Mouse (Mus musculus) ovary, adult 18-20 months (tissue): ENCODE measurements around the gene Smad6.

Experiments
- DNase-seq: peaks from one replicate; pipeline ENCODE4 v3.0.0; 2022; ENCODE audit warnings: low spot score, mixed read lengths

The Smad6 gene

GRCm38 (mm10) chr9:64021853-64022561 is at the start of gene Smad6:
Gene Smad6 (minus strand): TSS chr9:64022059.
- peak; percentile 92 for DNase-seq

- DNase-seq = no peak
Measured at GRCm38 (mm10) chr9:64070674-64071073, 48.8 kb upstream of the Smad6 start.

GRCm38 (mm10) chr9:64069131-64069530 is 47.3 kb upstream of the Smad6 start:
- DNase-seq = no peak

GRCm38 (mm10) chr9:64068571-64068970 is 46.7 kb upstream of the Smad6 start:
- no peak for DNase-seq

GRCm38 (mm10) chr9:64067787-64068186 is 45.9 kb upstream of the Smad6 start:
- DNase-seq = no peak

GRCm38 (mm10) chr9:64060033-64060539 is 38.2 kb upstream of the Smad6 start:
- DNase-seq = no peak

GRCm38 (mm10) chr9:64057903-64058650 is 36.2 kb upstream of the Smad6 start:
- DNase-seq = no peak

- no peak for DNase-seq
Measured at GRCm38 (mm10) chr9:64055162-64055561, 33.3 kb upstream of the Smad6 start.

- no peak for DNase-seq
Measured at GRCm38 (mm10) chr9:64053786-64054185, 31.9 kb upstream of the Smad6 start.

- no peak for DNase-seq
Measured at GRCm38 (mm10) chr9:64051241-64051640, 29.4 kb upstream of the Smad6 start.

GRCm38 (mm10) chr9:64050513-64051065 is 28.7 kb upstream of the Smad6 start:
- DNase-seq = peak; percentile 34

GRCm38 (mm10) chr9:64049471-64050380 is 27.9 kb upstream of the Smad6 start:
- peak; percentile 81 for DNase-seq

GRCm38 (mm10) chr9:64045117-64045890 is 23.4 kb upstream of the Smad6 start:
- peak; percentile 77 for DNase-seq

- DNase-seq = no peak
Measured at GRCm38 (mm10) chr9:64044343-64044742, 22.5 kb upstream of the Smad6 start.

- no peak for DNase-seq
Measured at GRCm38 (mm10) chr9:64042911-64043310, 21.1 kb upstream of the Smad6 start.

- no peak for DNase-seq
Measured at GRCm38 (mm10) chr9:64042216-64042615, 20.4 kb upstream of the Smad6 start.

- no peak for DNase-seq
Measured at GRCm38 (mm10) chr9:64029908-64030631, 8.2 kb upstream of the Smad6 start.

GRCm38 (mm10) chr9:64025565-64025964 is 3.7 kb upstream of the Smad6 start:
- DNase-seq = no peak

GRCm38 (mm10) chr9:64024976-64025375 is 3.1 kb upstream of the Smad6 start:
- DNase-seq = no peak
